In genomic region chr4:25610481-25610880, GRCm38 (mm10) we compare ENCODE assay signal across 19 mouse cellular contexts.
"Had no signal": no experiment of that assay in that cellular context is flagged by ENCODE, and none has a peak within 500 bp of the region (broad histone marks: within the 10 kb centered on the region; RNA-seq: fewer than 3 reads in every experiment).

No protein-coding gene starts in this region.

- H3K9ac ChIP-seq: lung, embryonic 14.5 days; midbrain, embryonic 12.5 days; neural tube, embryonic 13.5 days; neural tube, embryonic 15.5 days had no signal

- H3K27me3 ChIP-seq: midbrain, embryonic 12.5 days; neural tube, embryonic 13.5 days; neural tube, embryonic 15.5 days had no signal

- H3K9me3 ChIP-seq: midbrain, embryonic 10.5 days; midbrain, embryonic 12.5 days; neural tube, embryonic 13.5 days; neural tube, embryonic 15.5 days had no signal

- DNase-seq: lung, adult 18-20 months; lung, embryonic 14.5 days; lung, postnatal 10 days; lung, postnatal 4 days; midbrain, embryonic 14.5 days; retina, postnatal 1 day; right cerebral cortex, adult 18-20 months; right cerebral cortex, postnatal 25 days; right cerebral cortex, postnatal 4 days; spleen, adult 18-20 months; thymus, adult 2 months; thymus, postnatal 25 days; thymus, postnatal 4 days had no signal

- H3K4me1 ChIP-seq: midbrain, embryonic 10.5 days; midbrain, embryonic 12.5 days; neural tube, embryonic 13.5 days; neural tube, embryonic 15.5 days had no signal

- ATAC-seq: midbrain, embryonic 16.5 days had no signal

- H3K4me2 ChIP-seq: lung, embryonic 14.5 days; midbrain, embryonic 12.5 days; neural tube, embryonic 13.5 days; neural tube, embryonic 15.5 days had no signal

- H3K4me3 ChIP-seq: midbrain, embryonic 10.5 days; midbrain, embryonic 12.5 days; myocyte; neural tube, embryonic 13.5 days; neural tube, embryonic 15.5 days had no signal

- H3K36me3 ChIP-seq: midbrain, embryonic 10.5 days; midbrain, embryonic 12.5 days; neural tube, embryonic 13.5 days; neural tube, embryonic 15.5 days had no signal

- H3K27ac ChIP-seq: midbrain, embryonic 10.5 days; midbrain, embryonic 12.5 days; neural tube, embryonic 13.5 days; neural tube, embryonic 15.5 days had no signal
